Mouse (Mus musculus) liver, postnatal 0 days (tissue): ENCODE results near the gene Rps5.

ENCODE experiments used
- CTCF ChIP-seq: sonication (generic); IDR thresholded peaks from 2 replicates; pipeline ENCODE4 v1.5.1; 2016; ENCODE audit warnings: antibody characterized with exemption, low read depth
- EP300 ChIP-seq: IDR thresholded peaks from 2 replicates; pipeline ENCODE4 v1.6.1; 2016; ENCODE audit warnings: antibody characterized with exemption, low read depth, mild to moderate bottlenecking

DNA sequence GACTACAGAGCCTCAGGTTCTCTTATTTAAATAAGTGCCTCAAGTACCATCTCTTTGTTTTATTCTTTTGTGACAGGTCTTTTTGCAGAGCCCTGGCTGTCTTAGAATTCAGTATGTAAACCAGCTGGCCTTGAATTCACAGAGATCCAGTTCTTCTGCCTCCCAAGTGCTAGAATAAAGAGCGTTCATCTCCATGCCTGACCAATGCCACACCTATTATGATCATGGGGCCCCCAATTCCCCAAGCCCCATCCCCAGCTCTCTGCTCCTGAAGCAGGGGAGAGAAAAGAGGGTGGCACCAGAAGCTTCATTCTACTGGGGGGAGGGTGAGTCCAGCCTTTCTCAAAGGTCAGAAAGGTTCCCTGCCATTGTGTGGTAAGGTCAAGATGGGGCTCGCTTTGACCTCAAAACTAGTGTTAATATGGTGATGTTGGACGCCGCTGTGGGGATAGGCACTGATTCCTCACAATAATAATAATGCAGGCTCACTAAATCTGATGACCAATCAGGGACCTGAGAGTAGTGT, 11.6 kb downstream of the Rps5 start:
- TF ChIP-seq EP300: no peak
- no peak for TF ChIP-seq CTCF
